Mouse (Mus musculus) urinary bladder, postnatal 25 days (tissue): Measurements from ENCODE around the gene Dyrk1a.

Experiments
- DNase-seq: peaks from one replicate; pipeline ENCODE4 v3.0.0; 2022; ENCODE audit warnings: low spot score

The Dyrk1a gene

DNA sequence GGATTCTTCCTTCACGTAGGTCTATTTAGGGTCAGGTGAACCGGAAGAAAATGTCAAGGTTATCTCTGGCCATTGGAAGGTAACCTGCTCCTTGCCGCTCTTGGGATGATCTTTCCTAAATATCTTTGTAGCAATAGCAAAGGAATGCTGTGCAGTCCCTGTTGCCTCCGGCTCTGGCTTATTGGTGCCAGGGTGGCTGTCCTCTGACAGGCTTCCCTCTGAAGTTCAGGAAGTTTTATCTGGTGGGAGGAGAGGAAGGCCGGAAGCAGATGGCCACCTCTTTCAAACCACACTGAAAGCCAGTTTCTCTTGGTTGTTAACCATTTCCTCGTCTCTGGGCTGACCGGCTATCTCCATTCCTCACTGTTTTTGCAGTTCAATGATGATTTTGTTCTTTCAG lies 10.5 kb upstream of the Dyrk1a start:
- no peak for DNase-seq

- DNase-seq: no peak
Observed at GRCm38 (mm10) chr16:94559782-94560181, 10.0 kb upstream of the Dyrk1a start.

GRCm38 (mm10) chr16:94560618-94561017 lies 9.2 kb upstream of the Dyrk1a start:
- DNase-seq: no peak

DNA sequence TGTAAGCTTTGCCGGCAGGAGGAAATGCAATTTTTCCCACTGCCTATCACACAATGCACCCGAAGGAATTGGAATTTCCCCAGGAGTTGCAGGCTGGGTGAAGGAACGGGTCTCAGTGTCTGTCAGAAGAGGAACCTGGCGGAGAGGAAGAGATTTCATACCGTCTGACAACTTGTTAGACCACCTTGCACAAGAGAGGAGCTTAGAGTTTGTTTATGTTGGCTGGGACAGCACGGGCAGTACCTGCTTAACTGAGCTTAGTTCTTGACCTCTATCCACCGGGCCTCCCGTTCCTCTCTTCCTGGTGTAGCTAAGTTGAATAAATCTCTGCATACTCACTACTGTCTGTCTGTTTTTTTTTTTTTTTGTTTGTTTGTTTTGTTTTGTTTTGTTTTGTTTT lies 3.7 kb upstream of the Dyrk1a start:
- no peak for DNase-seq

- no peak for DNase-seq
Observed at GRCm38 (mm10) chr16:94566834-94567585, 2.8 kb upstream of the Dyrk1a start.

GRCm38 (mm10) chr16:94567751-94568150 lies 2.1 kb upstream of the Dyrk1a start:
- DNase-seq: no peak

GRCm38 (mm10) chr16:94568335-94569228 lies 1.2 kb upstream of the Dyrk1a start:
- no peak for DNase-seq

GRCm38 (mm10) chr16:94570361-94571041 lies 691 bp downstream of the Dyrk1a start:
- DNase-seq: peak; percentile 52

DNA sequence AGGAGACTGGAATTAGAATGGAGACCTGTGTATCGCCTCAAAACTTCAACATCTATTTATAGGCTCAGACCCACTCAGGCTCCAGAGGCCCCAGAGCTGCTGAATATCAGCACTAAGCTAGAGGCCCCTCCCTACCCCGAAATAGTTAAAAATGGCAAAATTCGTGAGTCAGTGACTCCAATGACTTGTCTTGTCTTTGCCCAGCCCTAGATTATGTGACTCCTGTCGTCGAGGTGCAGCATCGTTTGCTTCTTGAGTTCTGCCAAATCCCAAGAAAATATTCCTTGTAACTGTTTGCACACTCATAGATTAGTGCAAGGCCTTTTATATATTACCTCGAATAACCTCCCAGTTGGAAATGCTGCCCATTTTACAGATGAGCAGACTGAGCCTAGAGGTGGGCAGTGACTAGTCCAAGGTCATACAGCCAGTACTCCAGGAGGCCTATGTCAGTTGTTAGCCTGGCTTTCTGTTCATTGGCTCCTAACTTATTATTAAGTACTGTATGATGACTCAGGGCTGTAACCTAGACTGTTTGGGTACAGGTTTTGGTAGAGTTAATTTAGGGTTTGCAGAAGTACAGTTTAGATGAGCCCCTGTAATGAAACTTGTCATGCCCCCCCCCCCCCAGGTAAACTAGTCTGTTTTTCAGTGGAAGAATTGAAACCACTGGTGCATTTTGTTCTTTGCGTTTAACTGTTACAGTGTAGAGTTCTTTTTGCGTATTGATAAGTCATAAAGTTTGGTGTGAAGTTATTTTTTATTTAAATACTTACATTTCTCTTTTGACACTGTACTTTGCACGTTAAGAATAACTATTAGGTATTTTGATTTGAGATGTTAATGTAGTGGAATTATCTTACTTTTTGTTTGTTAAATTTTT lies 1.5 kb downstream of the Dyrk1a start:
- DNase-seq: no peak

GRCm38 (mm10) chr16:94572422-94572821 lies 2.6 kb downstream of the Dyrk1a start:
- no peak for DNase-seq

GRCm38 (mm10) chr16:94574025-94574717 lies 4.4 kb downstream of the Dyrk1a start:
- no peak for DNase-seq

DNA sequence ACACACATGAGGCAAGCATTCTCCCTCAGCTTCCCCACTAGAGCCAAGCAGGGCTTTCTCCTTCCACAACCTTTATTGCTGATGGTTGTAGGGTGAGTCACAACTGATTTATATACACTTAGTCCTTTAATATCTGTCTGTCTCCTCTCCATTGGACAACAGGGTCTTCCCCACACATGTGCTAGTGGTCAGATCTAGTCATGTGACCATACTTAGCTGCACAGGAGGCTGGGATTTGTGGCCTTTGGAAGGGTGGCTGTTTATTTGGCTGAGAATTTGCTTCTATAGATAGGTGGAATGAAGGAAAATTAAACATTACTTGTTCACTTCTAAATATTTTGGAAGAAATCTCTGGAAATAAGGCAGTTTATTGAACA lies 4.9 kb downstream of the Dyrk1a start:
- no peak for DNase-seq

DNA sequence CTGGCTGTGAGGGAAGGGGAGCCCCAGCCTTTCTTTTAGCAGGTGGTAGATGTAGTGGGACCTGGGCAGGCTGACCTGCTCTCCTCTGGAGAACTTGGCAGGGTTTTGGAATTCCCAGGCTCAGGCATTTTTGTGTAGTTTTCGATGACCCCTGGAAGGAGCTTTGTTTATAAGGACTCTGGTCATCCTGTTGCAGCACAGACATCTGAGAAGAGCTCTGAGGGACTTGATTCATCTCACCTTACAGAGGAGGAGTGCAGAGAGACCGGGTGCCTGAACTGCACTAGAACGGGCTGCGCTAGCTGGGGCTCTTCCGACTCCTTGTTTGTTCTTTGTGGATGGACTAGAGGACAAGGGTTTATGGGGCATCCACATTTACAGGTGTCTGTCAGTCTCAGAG lies 5.9 kb downstream of the Dyrk1a start:
- DNase-seq: no peak

DNA sequence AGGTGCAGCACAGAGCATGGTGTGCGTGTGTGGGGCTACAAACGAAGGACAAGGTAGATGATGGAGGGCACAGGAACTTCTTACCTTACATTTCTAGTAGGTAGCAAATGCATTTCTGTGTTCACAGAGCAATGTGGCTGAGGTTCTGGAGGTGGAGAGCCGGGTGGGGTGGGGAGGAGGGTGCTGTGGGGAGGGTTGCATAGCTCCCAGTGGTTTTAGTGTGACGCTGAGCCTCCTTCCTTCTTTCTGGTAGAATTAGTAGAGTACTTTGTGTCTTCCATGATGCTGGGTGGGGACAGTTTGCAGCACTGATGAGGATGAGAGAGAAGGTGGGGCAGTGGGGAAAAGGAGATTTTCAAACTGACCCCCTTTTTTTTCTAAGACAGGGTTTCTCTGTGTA lies 9.5 kb downstream of the Dyrk1a start:
- DNase-seq: no peak

- no peak for DNase-seq
Observed at GRCm38 (mm10) chr16:94580844-94581405, 11.1 kb downstream of the Dyrk1a start.

GRCm38 (mm10) chr16:94586349-94586990 lies 16.7 kb downstream of the Dyrk1a start:
- no peak for DNase-seq

DNA sequence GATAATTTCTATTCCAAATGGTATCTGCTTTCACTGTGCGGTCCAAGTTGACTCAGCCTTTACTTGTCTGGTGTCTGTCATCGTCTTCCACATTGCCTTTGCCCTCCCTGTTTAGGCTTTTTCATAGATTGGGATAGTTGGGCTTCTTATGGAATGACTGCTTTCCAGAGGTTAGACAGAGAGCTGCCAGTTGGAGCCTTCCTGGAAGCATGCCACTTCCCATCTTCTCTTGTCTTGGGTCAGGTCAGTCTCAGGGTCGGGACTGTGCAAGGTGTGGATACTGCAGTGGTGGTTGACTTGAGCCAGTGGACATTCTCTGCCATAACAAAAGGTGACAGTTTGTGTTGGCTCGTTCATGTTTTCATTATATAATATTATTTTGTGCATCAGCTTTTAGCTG lies 17.7 kb downstream of the Dyrk1a start:
- DNase-seq: no peak

DNA sequence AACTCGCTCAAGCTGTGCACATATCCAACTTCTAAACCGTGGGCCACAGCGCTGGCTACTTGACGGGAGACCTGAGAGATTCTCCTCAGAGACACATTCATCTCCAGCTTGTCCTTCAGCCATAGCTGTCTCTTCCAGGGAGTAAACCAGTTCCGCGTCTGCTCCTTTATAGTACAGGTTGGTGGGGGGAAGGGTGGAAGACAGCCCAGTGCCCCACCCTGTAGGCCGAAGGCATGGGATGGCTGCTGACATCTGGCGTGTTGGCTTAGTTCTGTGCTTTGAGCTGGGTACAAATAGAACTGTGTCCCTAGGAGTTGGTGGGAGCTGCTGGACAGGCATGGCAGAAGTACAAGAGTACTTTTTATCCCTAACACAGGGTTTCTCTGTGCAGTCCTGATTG lies 18.4 kb downstream of the Dyrk1a start:
- no peak for DNase-seq

- no peak for DNase-seq
Observed at GRCm38 (mm10) chr16:94588974-94589373, 19.2 kb downstream of the Dyrk1a start.

DNA sequence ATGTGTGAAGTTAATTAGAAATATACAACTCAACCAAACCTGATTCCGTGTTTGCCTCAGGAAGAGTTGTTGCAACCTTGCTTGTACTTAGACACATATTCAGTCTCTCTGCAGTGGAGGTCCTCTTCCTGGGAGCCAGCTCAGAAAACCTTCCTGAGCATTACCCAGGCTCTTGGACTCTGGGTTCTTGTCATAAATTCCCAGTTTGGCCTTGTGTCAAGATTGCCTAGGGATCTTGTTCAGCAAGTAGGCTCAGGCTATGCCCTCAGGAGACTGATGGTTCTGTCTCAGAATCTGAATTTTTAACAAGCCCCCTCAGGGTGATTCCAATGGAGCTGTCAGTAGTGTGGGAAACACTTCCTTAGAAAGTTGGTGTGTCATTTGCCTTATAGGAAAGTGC lies 19.8 kb downstream of the Dyrk1a start:
- DNase-seq: no peak
